Mouse (Mus musculus) cerebellum, postnatal 14 days (tissue): ENCODE measurements at regions not wholly inside any gene's neighbourhood (a gene's known extent, or its start where the extent isn't known, plus 50 kb on each side); places are given as distances from the start of the nearest gene placed in this dataset.
A peak's percentile ranks its signal among the peaks of the same experiment; 100 is the strongest.

Source experiments
- DNase-seq, 2 experiments: peaks; one replicate each; pipeline ENCODE4 v3.0.0; 2021; ENCODE audit warnings: mixed read lengths in 2 of 2

GRCm38 (mm10) chr3:114463267-114463666, 432.9 kb downstream of the Col11a1 start:
- DNase-seq = no peak

- no peak for DNase-seq
Measured at GRCm38 (mm10) chr3:114463714-114464545, 433.6 kb downstream of the Col11a1 start.

GRCm38 (mm10) chr3:114464546-114464888, 434.2 kb downstream of the Col11a1 start:
- DNase-seq = no peak

- DNase-seq = no peak
Measured at GRCm38 (mm10) chr3:114483904-114484303, 420.0 kb upstream of the Olfm3 start.

- DNase-seq = no peak
Measured at GRCm38 (mm10) chr3:114507690-114508332, 396.1 kb upstream of the Olfm3 start.

- no peak for DNase-seq
Measured at GRCm38 (mm10) chr3:114515233-114515632, 388.6 kb upstream of the Olfm3 start.

GRCm38 (mm10) chr3:114544353-114544752, 359.5 kb upstream of the Olfm3 start:
- DNase-seq = peak in 1 of 2 experiments; percentile 3

- DNase-seq = peak; percentile 49 to 64
Measured at GRCm38 (mm10) chr3:114547218-114547617, 356.7 kb upstream of the Olfm3 start.

- DNase-seq = no peak
Measured at GRCm38 (mm10) chr3:114570978-114571377, 332.9 kb upstream of the Olfm3 start.
